Mouse (Mus musculus): ENCODE results near the gene Tnfrsf22. TPM values are rescaled to one million over a fixed set of nuclear protein-coding genes. Genes with fewer than 3 reads are reported as not detected.

Tnfrsf22 gene
- total RNA-seq (2012; rRNA removed) (0.10 and 0.23 TPM in 2 replicates), polyA plus RNA-seq (2012; ENCODE audit: insufficient read depth in 1 of 2, insufficient read length in 2 of 2, low read depth in 1 of 2, low replicate concordance in 2 of 2, missing spikeins in 1 of 2) (1 to 10 TPM in 1 of 2 experiments, not detected in 1; 1.1 TPM)

GRCm38 (mm10) chr7:143649034-143649768 is at the start of gene Tnfrsf22:
Gene Tnfrsf22 (minus strand): TSS chr7:143649661.
- H3K27ac ChIP-seq (ENCODE audit: control insufficient read depth, low read depth, low read length): no peak within 1 kb of the TSS
- H3K4me3 ChIP-seq (ENCODE audit: control insufficient read depth in 1 of 2, insufficient read depth in 1 of 2, low read depth in 2 of 2, low read length in 2 of 2): peak within 1 kb of the TSS; percentile 66 to 72
- DNase-seq (ENCODE audit: low read depth, low spot score): peak; percentile 85
- H3K36me3 ChIP-seq (ENCODE audit: control insufficient read depth in 1 of 2, insufficient read depth in 2 of 2, low read length in 2 of 2): no peaks in the 10 kb centered on the region
- peak; percentile 54; the same call in 1 of the 2 replicates for TF ChIP-seq MAX (IDR thresholded peaks at IDR 0.05; ENCODE audit: low read length)
- TF ChIP-seq ZKSCAN1 (IDR thresholded peaks at IDR 0.05; ENCODE audit: low read depth, low read length): no peak
- peak; percentile 48; the same call in 1 of the 2 replicates for TF ChIP-seq GATA1 (IDR thresholded peaks at IDR 0.05; ENCODE audit: low read depth, low read length)
- no peak for TF ChIP-seq ELF1 (IDR thresholded peaks at IDR 0.05; ENCODE audit: low read depth, low read length)
- peak; percentile 33; the same call in 1 of the 2 replicates for TF ChIP-seq MXI1 (IDR thresholded peaks at IDR 0.05; ENCODE audit: low read depth, low read length)
- TF ChIP-seq NELFE (IDR thresholded peaks at IDR 0.05; ENCODE audit: low read depth, low read length): no peak
- TF ChIP-seq POLR2A (IDR thresholded peaks at IDR 0.05; ENCODE audit: control insufficient read depth in 1 of 2, insufficient read depth in 1 of 2, low read depth in 1 of 2, low read length in 2 of 2, poor library complexity in 1 of 2): peak; percentile 27 to 36; a peak in 2 of 4 replicates
- TF ChIP-seq TCF12 (IDR thresholded peaks at IDR 0.05; ENCODE audit: low read depth, low read length): peak; percentile 27; the same call in 1 of the 2 replicates
- no peak for TF ChIP-seq E2F4 (IDR thresholded peaks at IDR 0.05; ENCODE audit: borderline replicate concordance, low read depth, low read length)
- H3K9ac ChIP-seq (ENCODE audit: control insufficient read depth, low read depth, low read length, poor library complexity, severe bottlenecking): peak within 1 kb of the TSS; percentile 46
- H3K79me2 ChIP-seq (ENCODE audit: control insufficient read depth, insufficient read depth, low read length, poor library complexity): no peaks in the 10 kb centered on the region
- no peaks in the 10 kb centered on the region for H3K9me3 ChIP-seq (replicated peaks; ENCODE audit: insufficient read depth, low read length)
- H3K27me3 ChIP-seq (ENCODE audit: control insufficient read depth in 1 of 2, insufficient read depth in 2 of 2, low read length in 2 of 2): no peaks in the 10 kb centered on the region; a peak in 1 of 4 replicates
- H3K4me1 ChIP-seq (ENCODE audit: control insufficient read depth in 1 of 2, insufficient read depth in 2 of 2, low read length in 2 of 2): peaks cover 0 to 3% of the 10 kb centered on the region in 2 experiments; a peak in 2 of 4 replicates

GRCm38 (mm10) chr7:143696140-143696539 is 46.7 kb upstream of the Tnfrsf22 start:
- no peaks in the 10 kb centered on the region for H3K79me2 ChIP-seq (ENCODE audit: control insufficient read depth, insufficient read depth, low read length, poor library complexity)
- peak; percentile 75 for DNase-seq (ENCODE audit: low read depth, low spot score)
- no peaks in the 10 kb centered on the region for H3K36me3 ChIP-seq (ENCODE audit: control insufficient read depth in 1 of 2, insufficient read depth in 2 of 2, low read length in 2 of 2)
- no peak overlapping the region for H3K9ac ChIP-seq (ENCODE audit: control insufficient read depth, low read depth, low read length, poor library complexity, severe bottlenecking)
- no peak overlapping the region for H3K4me3 ChIP-seq (ENCODE audit: control insufficient read depth in 1 of 2, insufficient read depth in 1 of 2, low read depth in 2 of 2, low read length in 2 of 2)
- no peaks in the 10 kb centered on the region for H3K27me3 ChIP-seq (ENCODE audit: control insufficient read depth in 1 of 2, insufficient read depth in 2 of 2, low read length in 2 of 2)
- no peak overlapping the region for H3K27ac ChIP-seq (ENCODE audit: control insufficient read depth, low read depth, low read length)
- H3K4me1 ChIP-seq (ENCODE audit: control insufficient read depth in 1 of 2, insufficient read depth in 2 of 2, low read length in 2 of 2): no peaks in the 10 kb centered on the region
- no peaks in the 10 kb centered on the region for H3K9me3 ChIP-seq (replicated peaks; ENCODE audit: insufficient read depth, low read length)
- TF ChIP-seq MAZ (IDR thresholded peaks at IDR 0.05; ENCODE audit: low read depth, low read length): no peak
- TF ChIP-seq MXI1 (IDR thresholded peaks at IDR 0.05; ENCODE audit: low read depth, low read length): no peak
- no peak for TF ChIP-seq CHD1 (IDR thresholded peaks at IDR 0.05; ENCODE audit: low read depth, low read length)
- TF ChIP-seq CHD2 (IDR thresholded peaks at IDR 0.05; ENCODE audit: low read length): no peak
- TF ChIP-seq RCOR1 (IDR thresholded peaks at IDR 0.05; ENCODE audit: low read depth, low read length): no peak
- TF ChIP-seq POLR2A (IDR thresholded peaks at IDR 0.05; ENCODE audit: control insufficient read depth in 1 of 2, insufficient read depth in 1 of 2, low read depth in 1 of 2, low read length in 2 of 2, poor library complexity in 1 of 2): no peak
- TF ChIP-seq MEF2A (IDR thresholded peaks at IDR 0.05; ENCODE audit: extremely low read depth, insufficient replicate concordance, low read depth, low read length, poor library complexity, severe bottlenecking): no peak
- TF ChIP-seq RAD21 (IDR thresholded peaks at IDR 0.05; ENCODE audit: low read depth, low read length): peak; percentile 93
- TF ChIP-seq ETS1 (IDR thresholded peaks at IDR 0.05; ENCODE audit: low read depth, low read length): no peak
- TF ChIP-seq POLR2AphosphoS5 (IDR thresholded peaks at IDR 0.05; ENCODE audit: borderline replicate concordance, low read depth, low read length): no peak
- peak; percentile 64 for TF ChIP-seq USF1 (IDR thresholded peaks at IDR 0.05; ENCODE audit: low read depth, low read length)
- no peak for TF ChIP-seq POLR2AphosphoS2 (IDR thresholded peaks at IDR 0.05; ENCODE audit: low read length)
- no peak for TF ChIP-seq MAX (IDR thresholded peaks at IDR 0.05; ENCODE audit: low read length)
- TF ChIP-seq NRF1 (IDR thresholded peaks at IDR 0.05; ENCODE audit: insufficient read depth, low read depth, low read length, poor library complexity, severe bottlenecking): no peak
- TF ChIP-seq HCFC1 (IDR thresholded peaks at IDR 0.05; ENCODE audit: low read depth, low read length): no peak
- TF ChIP-seq E2F4 (IDR thresholded peaks at IDR 0.05; ENCODE audit: borderline replicate concordance, low read depth, low read length): no peak
- TF ChIP-seq ZNF384 (IDR thresholded peaks at IDR 0.05; ENCODE audit: low read depth, low read length): no peak
- no peak for TF ChIP-seq BHLHE40 (IDR thresholded peaks at IDR 0.05; ENCODE audit: borderline replicate concordance, low read depth, low read length)
- TF ChIP-seq USF2 (IDR thresholded peaks at IDR 0.05; ENCODE audit: borderline replicate concordance in 1 of 2, insufficient read depth in 1 of 2, low read depth in 1 of 2, low read length in 2 of 2): no peak
- no peak for TF ChIP-seq JUND (IDR thresholded peaks at IDR 0.05; ENCODE audit: low read depth, low read length)
- no peak for TF ChIP-seq TAL1 (IDR thresholded peaks at IDR 0.05; ENCODE audit: low read length)
- TF ChIP-seq KAT2A (conservative IDR thresholded peaks at IDR 0.05; ENCODE audit: low read depth, low read length): no peak
- TF ChIP-seq CTCF (IDR thresholded peaks at IDR 0.05 in 2 of 3, conservative IDR thresholded peaks at IDR 0.05 in 1 of 3; ENCODE audit: control insufficient read depth in 1 of 3, insufficient read depth in 1 of 3, low read depth in 2 of 3, low read length in 3 of 3, poor library complexity in 1 of 3, severe bottlenecking in 1 of 3): peak; percentile 41 to 88 (median 75)
